Mouse (Mus musculus) liver, postnatal 0 days (tissue): Measurements from ENCODE around the gene Pxmp4.

Source experiments
- CTCF ChIP-seq: sonication (generic); IDR thresholded peaks from 2 replicates; pipeline ENCODE4 v1.5.1; 2016; ENCODE audit warnings: antibody characterized with exemption, low read depth
- EP300 ChIP-seq: IDR thresholded peaks from 2 replicates; pipeline ENCODE4 v1.6.1; 2016; ENCODE audit warnings: antibody characterized with exemption, low read depth, mild to moderate bottlenecking

GRCm38 (mm10) chr2:154633039-154633742, 29.7 kb upstream of the Pxmp4 start:
- TF ChIP-seq CTCF (no peak), EP300 (no peak)
